Mouse (Mus musculus) embryo, embryonic 11 days (tissue): ENCODE results near the gene Gm3676.
"Not testable (repeated sequence)": the region's sequence is repeated elsewhere in the genome, so short reads cannot be mapped to it uniquely, and the experiment has no call there.

Source experiments
- DNase-seq: peaks from one replicate; pipeline ENCODE4 v3.0.0-alpha.2; 2015

Gm3676 gene

GRCm38 (mm10) chr14:41646387-41646786, at the start of gene Gm3676:
TSS of gene Gm3676 (minus strand) at chr14:41646487.
- DNase-seq = not testable (repeated sequence)

GRCm38 (mm10) chr14:41648176-41648575, 1.9 kb upstream of the Gm3676 start:
- DNase-seq = not testable (repeated sequence)

- not testable (repeated sequence) for DNase-seq
These were observed 16.1 kb downstream of the Gm3676 start for GRCm38 (mm10) chr14:41630144-41630543.

- DNase-seq = not testable (repeated sequence)
These were observed 21.8 kb downstream of the Gm3676 start, which contains the start of gene Gm3072 for GRCm38 (mm10) chr14:41624512-41624911. TSS of gene Gm3072 (minus strand) at chr14:41624612.

- not testable (repeated sequence) for DNase-seq
These were observed 23.8 kb downstream of the Gm3676 start for GRCm38 (mm10) chr14:41622535-41622934.

- not testable (repeated sequence) for DNase-seq
These were observed 35.6 kb downstream of the Gm3676 start for GRCm38 (mm10) chr14:41610690-41611089.

- not testable (repeated sequence) for DNase-seq
These were observed 45.4 kb downstream of the Gm3676 start for GRCm38 (mm10) chr14:41600935-41601334.
